In genomic region chr6:50304949-50305491, GRCm38 (mm10) we compare ENCODE assay signal across 8 mouse cellular contexts. TPM values are rescaled to one million over a fixed set of nuclear protein-coding genes. Genes with fewer than 3 reads are reported as not detected.
DNase-seq lines count a peak whose midpoint lies in the region; ATAC-seq lines count a peak whose summit lies in the region.

No protein-coding gene starts in this region.

- peak; percentile 70 for DNase-seq in hindbrain, embryonic 10.5 days (ENCODE audit: low spot score)
- peak; percentile 62 for DNase-seq in cerebellum, adult 11-12 months
- peak; percentile 32 to 76 for DNase-seq in frontal cortex, postnatal 10 days (ENCODE audit: low spot score in 2 of 2)
- peak; percentile 80 to 87 for DNase-seq in left cerebral cortex, postnatal 25 days (ENCODE audit: low spot score in 2 of 2)
- DNase-seq in spleen, postnatal 36 days (ENCODE audit: low spot score in 2 of 2) = peak; percentile 58 to 69

- ATAC-seq in hindbrain, embryonic 13.5 days (ENCODE audit: low FRiP score) = no peak
- peak; percentile 28; the same call in 1 of the 2 replicates for ATAC-seq in intestine, embryonic 15.5 days
- peak; percentile 83 for ATAC-seq in monocyte, adult 5-6 weeks (replicated peaks; ENCODE audit: insufficient number of reproducible peaks, low FRiP score, low TSS enrichment, poor library complexity, severe bottlenecking)

- no peak overlapping the region for H3K4me2 ChIP-seq in hindbrain, embryonic 13.5 days
- no peak overlapping the region for H3K4me2 ChIP-seq in intestine, embryonic 15.5 days (replicated peaks)

- no peak overlapping the region for H3K4me3 ChIP-seq in hindbrain, embryonic 10.5 days
- H3K4me3 ChIP-seq in hindbrain, embryonic 13.5 days = no peak overlapping the region
- H3K4me3 ChIP-seq in intestine, embryonic 15.5 days (replicated peaks) = no peak overlapping the region

- H3K36me3 ChIP-seq in hindbrain, embryonic 10.5 days = no peaks in the 10 kb centered on the region
- H3K36me3 ChIP-seq in hindbrain, embryonic 13.5 days = no peaks in the 10 kb centered on the region
- no peaks in the 10 kb centered on the region for H3K36me3 ChIP-seq in intestine, embryonic 15.5 days

- intact Hi-C loops in left cerebral cortex, postnatal 25 days (cut with DNase I) = no loop called here

- H3K9me3 ChIP-seq in hindbrain, embryonic 10.5 days = no peaks in the 10 kb centered on the region
- H3K9me3 ChIP-seq in hindbrain, embryonic 13.5 days = no peaks in the 10 kb centered on the region
- H3K9me3 ChIP-seq in intestine, embryonic 15.5 days = no peaks in the 10 kb centered on the region

- H3K4me1 ChIP-seq in hindbrain, embryonic 10.5 days (replicated peaks) = no peaks in the 10 kb centered on the region
- peaks cover 3% of the 10 kb centered on the region; the same call in 1 of the 2 replicates for H3K4me1 ChIP-seq in hindbrain, embryonic 13.5 days (replicated peaks)
- no peaks in the 10 kb centered on the region for H3K4me1 ChIP-seq in intestine, embryonic 15.5 days (replicated peaks)

- WGBS in hindbrain, embryonic 10.5 days = 67% methylated on average over 4 of the region's 4 CpGs
- 63% methylated on average over 4 of the region's 4 CpGs for WGBS in hindbrain, embryonic 13.5 days
- WGBS in intestine, embryonic 15.5 days = 60% methylated on average over 4 of the region's 4 CpGs

- no peak overlapping the region for H3K27ac ChIP-seq in hindbrain, embryonic 10.5 days
- no peak overlapping the region for H3K27ac ChIP-seq in hindbrain, embryonic 13.5 days
- no peak overlapping the region for H3K27ac ChIP-seq in intestine, embryonic 15.5 days

- H3K9ac ChIP-seq in hindbrain, embryonic 13.5 days = no peak overlapping the region
- H3K9ac ChIP-seq in intestine, embryonic 15.5 days = no peak overlapping the region

- no peaks in the 10 kb centered on the region for H3K27me3 ChIP-seq in hindbrain, embryonic 10.5 days (ENCODE audit: insufficient read depth, poor library complexity, severe bottlenecking)
- H3K27me3 ChIP-seq in hindbrain, embryonic 13.5 days = no peaks in the 10 kb centered on the region
- no peaks in the 10 kb centered on the region for H3K27me3 ChIP-seq in intestine, embryonic 15.5 days (replicated peaks)

RNA-seq across cellular contexts. Expression of gene Gsdme, which starts 41.4 kb away (rescaled TPM):
- polyA plus RNA-seq in hindbrain, embryonic 10.5 days (2016; fragmentation: Nextera tagmentation; extraction: Ambion mirVana) = 41.7 and 47.0 TPM in 2 replicates
- 69.8 and 71.0 TPM in 2 replicates for polyA plus RNA-seq in hindbrain, embryonic 13.5 days (2015; fragmentation: Nextera tagmentation; extraction: Ambion mirVana)
- 29.1 and 31.1 TPM in 2 replicates for polyA plus RNA-seq in intestine, embryonic 15.5 days (2015; fragmentation: Nextera tagmentation; extraction: Ambion mirVana)
- 10 to 100 TPM; 10.7 to 11.1 TPM for total RNA-seq in left cerebral cortex, postnatal 25 days (2021)
- total RNA-seq in monocyte, adult 5-6 weeks (2017) = 6.6 to 13.2 TPM (median 9.0 TPM) in 3 replicates
